Mouse (Mus musculus) heart, postnatal 10 days (tissue): ENCODE results near the gene Dner. TPM values are rescaled to one million over a fixed set of nuclear protein-coding genes. Genes with fewer than 3 reads are reported as not detected.

Experiments used
- DNase-seq, 2 experiments: peaks; one replicate each; pipeline ENCODE4 v3.0.0; 2021
- intact Hi-C: fragments of 180-260 bp; cut with DNase I; formaldehyde crosslinking; loops from one replicate; pipeline ENCODE4 v1.15.1; 2025
- total RNA-seq, 2 experiments: library from RNA; stranded (reverse); gene quantifications; 2 replicates each; pipeline ENCODE4 v1.2.3; 2021

Dner gene
- total RNA-seq, 2 experiments from 2014 or later, result 0.25 to 0.31 TPM

DNA sequence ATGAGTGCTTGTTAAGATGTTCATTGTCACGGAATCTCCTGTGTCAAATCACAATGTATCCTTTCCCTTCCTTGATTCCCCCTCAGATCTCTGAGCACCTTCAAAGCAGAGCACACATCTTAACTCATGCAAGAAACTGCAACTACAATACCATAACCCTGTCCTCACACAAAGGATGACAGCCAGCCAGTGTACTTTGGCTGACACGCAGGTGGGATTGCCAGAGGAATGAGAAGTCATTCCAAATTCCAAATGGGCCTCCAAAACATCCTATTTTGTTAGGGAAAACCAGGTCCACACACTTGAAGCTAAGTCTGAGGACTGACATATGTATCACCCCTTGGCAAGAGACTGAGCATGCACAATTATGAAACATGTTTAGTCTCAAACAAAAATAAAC lies 286.5 kb downstream of the Dner start:
- peak; percentile 51 to 62 for DNase-seq
- intact Hi-C loops, result no loop called here

DNA sequence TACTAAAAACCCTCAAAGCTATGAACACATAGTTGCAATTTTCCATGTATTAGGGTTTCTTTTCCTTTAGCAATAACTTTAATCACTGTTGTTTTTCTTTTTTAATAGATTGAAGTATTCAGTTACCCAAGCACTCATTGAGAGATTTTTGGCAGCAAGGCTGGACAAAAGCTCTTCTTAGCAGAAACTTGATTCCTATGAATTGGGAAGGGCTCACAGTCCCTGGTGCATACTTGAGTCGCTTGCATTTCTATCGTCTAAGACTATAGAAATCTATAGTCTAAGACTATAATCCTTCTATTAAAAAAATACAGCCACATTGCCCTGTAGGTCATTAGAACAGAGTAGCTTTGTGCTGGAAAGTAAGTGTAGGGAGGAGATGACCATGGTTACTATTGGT lies 287.1 kb downstream of the Dner start:
- intact Hi-C loops, result no loop called here
- no peak for DNase-seq

DNA sequence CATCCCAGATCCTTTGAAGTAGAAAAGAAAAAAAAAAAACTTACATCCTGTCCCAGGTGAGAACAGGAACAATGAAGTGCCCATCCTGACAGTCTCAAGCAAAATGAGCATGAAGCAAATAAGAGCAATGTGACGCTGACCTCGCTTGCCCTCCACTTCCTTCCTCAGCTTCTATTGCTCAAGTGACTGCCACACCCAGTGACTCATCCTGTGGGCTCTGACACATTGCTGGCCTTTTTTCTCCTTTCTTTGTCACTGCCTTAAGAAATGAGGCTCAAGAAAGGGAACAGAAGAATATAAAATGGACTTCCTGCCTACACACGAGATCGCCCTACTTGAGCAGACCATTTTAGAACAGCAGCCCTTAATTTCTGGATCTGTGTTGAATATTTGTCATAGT lies 289.1 kb downstream of the Dner start:
- peak; percentile 57 to 62 for DNase-seq
- intact Hi-C loops, result no loop called here

GRCm38 (mm10) chr1:84405551-84406290 lies 290.3 kb downstream of the Dner start:
- DNase-seq, result no peak
- intact Hi-C loops, result no loop called here

DNA sequence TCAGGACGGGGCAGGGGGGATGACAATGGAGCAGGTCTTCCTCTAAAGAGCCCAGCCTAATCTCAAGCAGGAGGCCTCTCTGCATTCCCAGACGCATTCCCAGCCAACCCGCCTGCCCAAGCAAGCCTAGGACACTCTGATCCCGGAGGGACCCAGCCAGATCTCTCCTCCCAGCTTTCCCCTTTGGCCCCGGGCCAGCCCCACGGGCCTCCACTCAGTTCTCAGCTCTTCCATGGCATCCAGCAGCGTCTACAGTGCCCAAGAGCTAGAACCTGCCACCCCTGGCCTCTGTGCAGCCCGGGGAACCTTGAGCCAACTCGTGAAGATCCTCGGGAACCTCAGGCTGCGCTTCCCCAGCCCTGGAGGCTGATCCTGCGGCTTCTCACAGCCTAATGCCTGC lies 291.1 kb downstream of the Dner start:
- DNase-seq, result no peak

DNA sequence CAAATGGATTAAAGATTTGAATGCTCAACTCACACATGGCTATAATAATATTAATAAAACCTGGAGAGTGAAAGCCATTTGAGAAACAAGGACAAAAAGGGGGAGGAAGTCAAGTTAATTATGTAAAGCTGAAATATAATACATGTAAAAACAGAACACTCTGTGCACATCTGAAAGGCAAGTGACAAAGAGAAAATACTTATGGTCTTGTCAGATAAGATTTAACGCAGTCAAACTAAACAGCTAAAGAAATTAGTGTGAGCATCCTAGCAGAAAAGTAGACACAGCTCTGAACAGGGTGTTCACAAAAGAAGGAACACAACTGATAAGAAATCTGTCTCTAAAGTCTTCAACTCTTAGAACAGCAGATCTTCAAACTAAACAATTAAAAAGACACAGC lies 293.9 kb downstream of the Dner start:
- intact Hi-C loops, result no loop called here

More for the DNA sequence above, 291.1 kb downstream of the Dner start:
- intact Hi-C loops, result no loop called here

DNA sequence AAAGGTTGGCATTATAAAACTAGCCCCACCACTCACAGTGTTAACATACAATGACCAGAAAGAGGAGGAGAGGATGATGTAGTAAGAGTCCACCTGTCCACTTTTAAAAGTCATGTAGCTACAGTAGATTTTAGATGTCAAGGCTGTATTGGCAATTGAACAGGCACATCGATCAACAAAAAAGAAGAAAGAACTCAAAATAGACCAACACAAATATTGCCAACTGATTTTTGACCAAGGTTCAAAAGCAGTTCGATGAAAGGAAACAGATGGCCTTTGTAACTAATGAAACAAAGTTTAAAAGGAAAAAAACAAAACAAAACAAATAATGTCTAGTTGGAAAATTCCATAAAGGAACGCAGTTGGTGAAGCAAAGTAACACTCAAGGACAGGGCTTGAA lies 296.4 kb downstream of the Dner start:
- intact Hi-C loops, result no loop called here

More for the DNA sequence above, 293.9 kb downstream of the Dner start:
- no peak for DNase-seq

DNA sequence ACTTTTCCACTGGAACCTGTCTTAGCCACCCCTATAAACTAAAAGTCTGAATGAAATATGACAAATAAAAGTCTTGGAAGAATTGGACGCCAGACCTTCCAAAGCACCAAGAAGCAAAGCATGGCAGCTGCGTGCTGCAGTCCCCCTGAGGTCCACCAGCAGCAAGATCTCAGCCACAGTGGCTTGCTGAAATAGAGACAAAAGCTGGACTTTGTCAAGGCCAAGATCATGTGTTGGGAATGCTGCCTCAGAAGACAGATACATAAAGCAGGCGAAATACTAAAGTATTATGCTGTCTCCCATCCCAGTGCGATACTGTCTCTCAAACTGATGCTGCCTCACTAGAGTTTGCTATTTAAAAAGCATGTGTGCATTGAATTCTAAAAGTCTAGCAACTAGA lies 296.9 kb downstream of the Dner start:
- peak in 1 of 2 experiments; percentile 25 for DNase-seq
- intact Hi-C loops, result no loop called here

More for the DNA sequence above, 296.4 kb downstream of the Dner start:
- no peak for DNase-seq

DNA sequence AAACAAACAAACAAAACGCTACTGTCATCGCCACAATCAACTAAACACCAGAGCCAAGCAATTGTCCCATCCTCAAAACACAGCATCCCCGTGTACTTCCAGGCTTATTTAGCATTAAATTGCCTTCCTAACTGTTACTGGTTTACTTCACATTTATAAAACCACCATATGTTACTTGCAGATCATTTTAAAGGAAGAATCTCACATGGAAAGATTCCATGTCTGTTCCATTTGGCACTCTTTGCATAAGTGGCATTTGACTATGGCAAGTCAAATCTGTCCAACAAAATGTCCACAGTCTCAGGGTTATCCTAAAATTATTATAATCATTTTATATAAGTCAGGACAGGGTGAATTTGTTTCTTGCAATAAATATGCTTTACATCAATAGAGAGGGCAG lies 299.2 kb downstream of the Dner start:
- no peak for DNase-seq
- intact Hi-C loops, result no loop called here

DNA sequence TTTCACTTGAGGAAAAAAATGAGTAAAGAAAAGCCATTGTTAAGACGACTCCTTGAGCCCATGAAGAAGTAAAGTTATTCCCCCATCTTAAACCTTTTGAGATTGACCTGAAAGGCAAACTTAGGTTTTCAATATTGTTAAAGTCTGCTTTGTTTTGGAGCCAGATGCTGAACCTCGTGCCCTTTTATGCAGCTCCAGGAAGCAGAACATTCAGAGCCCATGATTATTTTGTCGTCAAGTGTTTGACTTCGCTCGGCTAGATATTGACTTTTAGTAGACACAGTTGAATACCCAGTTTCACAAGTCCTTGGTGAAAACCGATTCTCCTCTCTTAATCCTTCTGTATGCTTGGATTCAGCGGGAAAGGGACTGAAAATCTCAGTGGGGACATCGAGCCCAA lies 300.1 kb downstream of the Dner start:
- intact Hi-C loops, result no loop called here

GRCm38 (mm10) chr1:84390961-84391360 lies 305.1 kb downstream of the Dner start:
- intact Hi-C loops, result no loop called here
- no peak for DNase-seq

More for the DNA sequence above, 300.1 kb downstream of the Dner start:
- DNase-seq, result no peak

DNA sequence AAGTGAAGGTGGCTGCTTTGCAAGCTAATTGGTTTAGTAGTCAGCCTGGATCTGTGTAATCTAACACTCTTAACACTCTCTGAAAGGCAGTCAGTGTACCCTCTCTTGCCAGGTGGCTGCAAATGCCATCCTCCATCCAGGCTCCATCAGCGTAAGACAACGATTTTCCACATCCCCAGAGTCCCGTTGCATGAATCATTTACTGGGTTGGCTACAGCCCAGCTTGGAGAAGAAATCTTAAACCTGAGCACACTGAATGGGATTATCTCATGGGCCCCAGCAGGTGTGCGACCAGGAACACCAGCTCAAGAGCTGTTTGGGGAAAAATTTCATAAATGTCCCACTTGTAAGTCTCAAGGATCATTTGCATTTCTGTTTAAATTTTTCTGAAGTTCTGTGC lies 308.4 kb downstream of the Dner start:
- DNase-seq, result no peak
- intact Hi-C loops, result no loop called here

DNA sequence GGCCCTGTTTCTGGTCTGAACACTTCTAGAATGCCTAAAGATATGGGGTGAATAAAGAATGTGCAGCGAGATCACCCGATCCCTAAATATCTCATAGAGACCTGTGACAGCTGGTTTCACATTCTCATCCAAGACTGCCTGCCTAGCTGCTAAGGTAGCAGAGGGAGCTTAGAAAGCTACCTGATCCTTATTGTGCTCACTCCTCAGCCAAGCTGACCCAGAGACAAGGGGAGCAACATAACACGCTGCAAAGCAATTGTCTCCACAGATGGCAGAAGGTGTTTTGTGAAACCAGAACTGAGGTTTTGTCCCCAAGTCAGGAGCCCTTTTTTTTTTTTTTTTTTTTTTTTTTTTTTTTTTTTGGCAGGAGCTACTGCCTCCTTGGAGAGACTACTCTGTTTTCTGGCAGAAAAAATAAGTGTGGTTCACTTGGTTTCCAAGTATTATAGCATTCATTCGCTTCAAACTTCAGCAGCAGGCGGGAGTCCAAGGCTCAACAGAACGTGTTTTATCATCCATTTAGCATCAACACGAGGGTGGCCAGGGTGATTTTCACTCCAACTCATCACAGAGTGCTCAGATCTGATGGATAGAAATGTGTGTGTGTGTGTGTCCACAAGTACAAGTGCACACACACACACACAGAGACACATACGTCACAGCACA lies 309.4 kb downstream of the Dner start:
- DNase-seq, result peak in 1 of 2 experiments; percentile 26
- intact Hi-C loops, result no loop called here

GRCm38 (mm10) chr1:84382709-84383108 lies 313.3 kb downstream of the Dner start:
- DNase-seq, result no peak
- intact Hi-C loops, result no loop called here

- intact Hi-C loops, result no loop called here
- DNase-seq, result no peak
These were observed 314.0 kb downstream of the Dner start for GRCm38 (mm10) chr1:84382064-84382463.

- no peak for DNase-seq
- intact Hi-C loops, result no loop called here
These were observed 315.1 kb downstream of the Dner start for GRCm38 (mm10) chr1:84380895-84381294.

DNA sequence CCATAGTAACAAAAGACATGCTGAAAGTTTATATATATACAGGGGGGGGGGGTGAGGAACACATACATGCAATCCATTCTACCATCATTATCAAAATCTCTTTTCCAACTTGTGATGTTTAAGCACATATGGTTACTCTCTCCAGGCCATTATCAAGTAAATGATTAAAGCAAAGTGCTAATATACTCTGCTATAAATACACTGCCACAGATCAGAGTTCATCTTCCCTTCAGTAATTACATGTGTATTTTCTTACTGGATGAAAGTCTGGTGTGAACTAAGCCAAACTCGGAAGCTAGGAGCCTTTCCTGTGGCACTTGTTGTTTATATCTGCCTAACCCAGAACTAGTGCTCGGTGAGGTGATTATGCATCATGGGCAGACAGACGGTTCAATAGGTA lies 328.3 kb downstream of the Dner start:
- no peak for DNase-seq
- intact Hi-C loops, result no loop called here

DNA sequence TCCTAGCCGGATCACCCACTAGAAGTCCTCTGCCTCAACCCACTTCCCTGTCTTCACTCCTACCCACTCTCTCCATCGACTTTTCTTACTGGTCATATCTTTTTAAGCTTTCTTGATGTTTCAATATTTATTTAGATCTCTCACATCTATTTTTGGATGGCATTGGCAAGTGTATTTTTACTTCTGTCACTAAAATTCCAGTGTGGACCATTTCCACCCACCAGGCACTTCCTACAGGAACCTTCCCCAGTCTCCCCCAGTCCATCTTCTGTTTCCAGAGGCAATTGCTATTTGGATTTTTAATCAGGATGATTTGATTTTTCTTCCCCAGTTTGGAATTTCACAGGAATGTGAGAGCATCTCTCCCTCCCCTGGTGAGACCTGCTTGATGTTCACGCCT lies 329.5 kb downstream of the Dner start:
- intact Hi-C loops, result no loop called here
- no peak for DNase-seq

DNA sequence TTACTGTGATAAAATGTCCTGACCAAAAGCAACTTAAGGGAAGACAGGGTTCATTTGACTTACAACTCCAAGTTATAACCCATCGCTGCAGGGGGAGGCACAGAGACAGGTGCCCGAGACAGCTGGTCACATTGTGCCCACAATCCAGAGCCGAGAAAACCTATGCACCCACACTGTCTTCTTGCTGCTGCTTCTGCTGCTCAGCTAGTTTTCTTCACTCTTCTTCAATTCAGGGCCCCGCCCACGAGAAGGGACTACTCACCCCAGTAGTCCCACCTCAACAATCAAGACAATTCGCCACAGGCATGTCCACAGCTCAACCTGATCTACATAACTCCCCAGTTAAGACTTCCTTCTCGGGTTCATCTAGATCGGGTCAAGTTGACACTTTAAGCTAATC lies 332.1 kb downstream of the Dner start, which contains the start of gene Pid1:
Gene Pid1, minus strand, starts transcription at position 214 of the 400 bp plus-strand sequence.
- intact Hi-C loops, result no loop called here
- DNase-seq, result no peak

- intact Hi-C loops, result no loop called here
- no peak for DNase-seq
These were observed 333.1 kb downstream of the Dner start for GRCm38 (mm10) chr1:84362709-84363617.

GRCm38 (mm10) chr1:84362209-84362608 lies 333.8 kb downstream of the Dner start:
- no peak for DNase-seq
- intact Hi-C loops, result no loop called here
